Mouse (Mus musculus): ENCODE data around the gene Ulk4. TPM values are rescaled to one million over a fixed set of nuclear protein-coding genes. Genes with fewer than 3 reads are reported as not detected.
A peak's percentile ranks its signal among the peaks of the same experiment; 100 is the strongest.

The Ulk4 gene
- polyA plus RNA-seq, 1 experiment from 2014 or later, result 65.5 TPM

- peaks cover 12% of the 10 kb centered on the region; the same call in 1 of the 2 replicates for H3K4me1 ChIP-seq (ENCODE audit: control insufficient read depth, insufficient read depth, low read length)
- H3K36me3 ChIP-seq (ENCODE audit: control insufficient read depth, insufficient read depth, low read length), result no peaks in the 10 kb centered on the region
- no peak for ATAC-seq (ENCODE audit: low read depth)
- H3K27me3 ChIP-seq (ENCODE audit: control insufficient read depth, insufficient read depth, low read length), result no peaks in the 10 kb centered on the region
- H3K27ac ChIP-seq (ENCODE audit: low read depth, low read length), result no peak overlapping the region
- 90% methylated on average over 4 of the region's 4 CpGs for WGBS
- H3K9ac ChIP-seq (replicated peaks; ENCODE audit: low read depth, low read length), result no peak overlapping the region
- H3K9me3 ChIP-seq (ENCODE audit: control insufficient read depth, low read length), result no peaks in the 10 kb centered on the region
- no peak overlapping the region for H3K4me3 ChIP-seq (ENCODE audit: low read depth, low read length)
- H3K4me2 ChIP-seq (ENCODE audit: low read depth, low read length), result no peak overlapping the region
Observed at GRCm38 (mm10) chr9:120986994-120987393, 290.0 kb downstream of the Ulk4 start.

- Histone ChIP-seq H3K9me3 (ENCODE audit: control insufficient read depth, low read length) (no peaks in the 10 kb centered on the region), H3K27ac (ENCODE audit: low read depth, low read length) (no peak overlapping the region), H3K36me3 (ENCODE audit: control insufficient read depth, insufficient read depth, low read length) (no peaks in the 10 kb centered on the region), H3K4me1 (ENCODE audit: control insufficient read depth, insufficient read depth, low read length) (peaks cover 12% of the 10 kb centered on the region; the same call in 1 of the 2 replicates), H3K9ac (replicated peaks; ENCODE audit: low read depth, low read length) (no peak overlapping the region), H3K4me3 (ENCODE audit: low read depth, low read length) (no peak overlapping the region), H3K4me2 (ENCODE audit: low read depth, low read length) (no peak overlapping the region), H3K27me3 (ENCODE audit: control insufficient read depth, insufficient read depth, low read length) (no peaks in the 10 kb centered on the region)
- 94% methylated on average over 3 of the region's 3 CpGs for WGBS
- no peak for ATAC-seq (ENCODE audit: low read depth)
Observed at GRCm38 (mm10) chr9:120986255-120986654, 290.7 kb downstream of the Ulk4 start.

- Histone ChIP-seq H3K4me2 (ENCODE audit: low read depth, low read length) (no peak overlapping the region), H3K27ac (ENCODE audit: low read depth, low read length) (no peak overlapping the region), H3K9me3 (ENCODE audit: control insufficient read depth, low read length) (no peaks in the 10 kb centered on the region), H3K36me3 (ENCODE audit: control insufficient read depth, insufficient read depth, low read length) (no peaks in the 10 kb centered on the region), H3K4me1 (ENCODE audit: control insufficient read depth, insufficient read depth, low read length) (peaks cover 12% of the 10 kb centered on the region; the same call in 1 of the 2 replicates), H3K9ac (replicated peaks; ENCODE audit: low read depth, low read length) (no peak overlapping the region), H3K27me3 (ENCODE audit: control insufficient read depth, insufficient read depth, low read length) (no peaks in the 10 kb centered on the region), H3K4me3 (ENCODE audit: low read depth, low read length) (no peak overlapping the region)
- ATAC-seq (ENCODE audit: low read depth), result no peak
- WGBS, result 96% methylated on average over 5 of the region's 5 CpGs
Observed at GRCm38 (mm10) chr9:120985524-120985923, 291.5 kb downstream of the Ulk4 start.

- no peak for ATAC-seq (ENCODE audit: low read depth)
- WGBS, result 95% methylated on average over 5 of the region's 5 CpGs
- H3K4me2 ChIP-seq (ENCODE audit: low read depth, low read length), result no peak overlapping the region
Observed at GRCm38 (mm10) chr9:120985009-120985408, 292.0 kb downstream of the Ulk4 start.

GRCm38 (mm10) chr9:120984509-120984908 lies 292.5 kb downstream of the Ulk4 start:
- Histone ChIP-seq H3K4me3 (ENCODE audit: low read depth, low read length) (no peak overlapping the region), H3K9ac (replicated peaks; ENCODE audit: low read depth, low read length) (no peak overlapping the region), H3K9me3 (ENCODE audit: control insufficient read depth, low read length) (no peaks in the 10 kb centered on the region), H3K36me3 (ENCODE audit: control insufficient read depth, insufficient read depth, low read length) (no peaks in the 10 kb centered on the region), H3K27me3 (ENCODE audit: control insufficient read depth, insufficient read depth, low read length) (no peaks in the 10 kb centered on the region), H3K27ac (ENCODE audit: low read depth, low read length) (no peak overlapping the region), H3K4me1 (ENCODE audit: control insufficient read depth, insufficient read depth, low read length) (peaks cover 12% of the 10 kb centered on the region; the same call in 1 of the 2 replicates), H3K4me2 (ENCODE audit: low read depth, low read length) (no peak overlapping the region)
- ATAC-seq (ENCODE audit: low read depth), result no peak
- WGBS, result 83% methylated on average over 5 of the region's 5 CpGs

More at GRCm38 (mm10) chr9:120985009-120985408, 292.0 kb downstream of the Ulk4 start:
- Histone ChIP-seq H3K27me3 (ENCODE audit: control insufficient read depth, insufficient read depth, low read length) (no peaks in the 10 kb centered on the region), H3K4me1 (ENCODE audit: control insufficient read depth, insufficient read depth, low read length) (peaks cover 12% of the 10 kb centered on the region; the same call in 1 of the 2 replicates), H3K4me3 (ENCODE audit: low read depth, low read length) (no peak overlapping the region), H3K9ac (replicated peaks; ENCODE audit: low read depth, low read length) (no peak overlapping the region), H3K9me3 (ENCODE audit: control insufficient read depth, low read length) (no peaks in the 10 kb centered on the region), H3K27ac (ENCODE audit: low read depth, low read length) (no peak overlapping the region), H3K36me3 (ENCODE audit: control insufficient read depth, insufficient read depth, low read length) (no peaks in the 10 kb centered on the region)

GRCm38 (mm10) chr9:120983849-120984248 lies 293.1 kb downstream of the Ulk4 start:
- Histone ChIP-seq H3K27me3 (ENCODE audit: control insufficient read depth, insufficient read depth, low read length) (no peaks in the 10 kb centered on the region), H3K9me3 (ENCODE audit: control insufficient read depth, low read length) (no peaks in the 10 kb centered on the region), H3K4me3 (ENCODE audit: low read depth, low read length) (no peak overlapping the region), H3K27ac (ENCODE audit: low read depth, low read length) (no peak overlapping the region), H3K36me3 (ENCODE audit: control insufficient read depth, insufficient read depth, low read length) (no peaks in the 10 kb centered on the region), H3K9ac (replicated peaks; ENCODE audit: low read depth, low read length) (no peak overlapping the region), H3K4me1 (ENCODE audit: control insufficient read depth, insufficient read depth, low read length) (peaks cover 12% of the 10 kb centered on the region; the same call in 1 of the 2 replicates), H3K4me2 (ENCODE audit: low read depth, low read length) (no peak overlapping the region)
- 96% methylated on average over 8 of the region's 8 CpGs for WGBS
- no peak for ATAC-seq (ENCODE audit: low read depth)

- no peaks in the 10 kb centered on the region for H3K9me3 ChIP-seq (ENCODE audit: control insufficient read depth, low read length)
- no peak overlapping the region for H3K27ac ChIP-seq (ENCODE audit: low read depth, low read length)
- H3K9ac ChIP-seq (replicated peaks; ENCODE audit: low read depth, low read length), result no peak overlapping the region
- no peaks in the 10 kb centered on the region for H3K4me1 ChIP-seq (ENCODE audit: control insufficient read depth, insufficient read depth, low read length)
- H3K4me2 ChIP-seq (ENCODE audit: low read depth, low read length), result no peak overlapping the region
- H3K27me3 ChIP-seq (ENCODE audit: control insufficient read depth, insufficient read depth, low read length), result no peaks in the 10 kb centered on the region
- WGBS, result 89% methylated on average over 7 of the region's 7 CpGs
- H3K4me3 ChIP-seq (ENCODE audit: low read depth, low read length), result no peak overlapping the region
- ATAC-seq (ENCODE audit: low read depth), result no peak
- H3K36me3 ChIP-seq (ENCODE audit: control insufficient read depth, insufficient read depth, low read length), result no peaks in the 10 kb centered on the region
Observed at GRCm38 (mm10) chr9:120981777-120982176, 295.2 kb downstream of the Ulk4 start.

GRCm38 (mm10) chr9:120976856-120977255 lies 300.1 kb downstream of the Ulk4 start:
- Histone ChIP-seq H3K4me2 (ENCODE audit: low read depth, low read length) (no peak overlapping the region), H3K27ac (ENCODE audit: low read depth, low read length) (no peak overlapping the region), H3K9ac (replicated peaks; ENCODE audit: low read depth, low read length) (no peak overlapping the region), H3K36me3 (ENCODE audit: control insufficient read depth, insufficient read depth, low read length) (no peaks in the 10 kb centered on the region), H3K4me3 (ENCODE audit: low read depth, low read length) (no peak overlapping the region), H3K27me3 (ENCODE audit: control insufficient read depth, insufficient read depth, low read length) (no peaks in the 10 kb centered on the region), H3K9me3 (ENCODE audit: control insufficient read depth, low read length) (no peaks in the 10 kb centered on the region), H3K4me1 (ENCODE audit: control insufficient read depth, insufficient read depth, low read length) (no peaks in the 10 kb centered on the region)
- WGBS, result 96% methylated on average over 4 of the region's 4 CpGs
- no peak for ATAC-seq (ENCODE audit: low read depth)

- H3K9me3 ChIP-seq (ENCODE audit: control insufficient read depth, low read length), result no peaks in the 10 kb centered on the region
- H3K27me3 ChIP-seq (ENCODE audit: control insufficient read depth, insufficient read depth, low read length), result no peaks in the 10 kb centered on the region
- no peaks in the 10 kb centered on the region for H3K36me3 ChIP-seq (ENCODE audit: control insufficient read depth, insufficient read depth, low read length)
- 63% methylated on average over 5 of the region's 5 CpGs for WGBS
- no peak overlapping the region for H3K4me3 ChIP-seq (ENCODE audit: low read depth, low read length)
- peak; percentile 73; the same call in 1 of the 2 replicates for ATAC-seq (ENCODE audit: low read depth)
- no peak overlapping the region for H3K4me2 ChIP-seq (ENCODE audit: low read depth, low read length)
- no peak overlapping the region for H3K9ac ChIP-seq (replicated peaks; ENCODE audit: low read depth, low read length)
- H3K4me1 ChIP-seq (ENCODE audit: control insufficient read depth, insufficient read depth, low read length), result no peaks in the 10 kb centered on the region
- H3K27ac ChIP-seq (ENCODE audit: low read depth, low read length), result 0 out of 2 replicates have a peak overlapping the region, but pooled peaks have one; percentile 22
Observed at GRCm38 (mm10) chr9:120976158-120976557, 300.8 kb downstream of the Ulk4 start.

Measured in neural tube, embryonic 14.5 days (tissue).